Mouse (Mus musculus) hindbrain, embryonic 10.5 days (tissue): Measurements from ENCODE around the gene Atpaf1. TPM values are rescaled to one million over a fixed set of nuclear protein-coding genes. Genes with fewer than 3 reads are reported as not detected.

ENCODE experiments used
- DNase-seq: peaks from one replicate; pipeline ENCODE4 v3.0.0-alpha.2; 2017; ENCODE audit warnings: low spot score
- H3K27ac ChIP-seq: fragments of 300-500 bp; sonication (generic); 2 replicates; pipeline ENCODE4 v1.5.1; 2016; ENCODE audit warnings: mild to moderate bottlenecking, moderate library complexity
- H3K27me3 ChIP-seq: fragments of 300-500 bp; sonication (generic); 2 replicates; pipeline ENCODE4 v1.6.1; 2016; ENCODE audit warnings: mild to moderate bottlenecking; ENCODE audit not compliant: poor library complexity, insufficient read depth, severe bottlenecking
- H3K36me3 ChIP-seq: fragments of 300-500 bp; sonication (generic); 2 replicates; pipeline ENCODE4 v1.6.1; 2016; ENCODE audit warnings: mild to moderate bottlenecking, moderate library complexity
- H3K4me1 ChIP-seq: fragments of 300-500 bp; sonication (generic); replicated peaks from 2 replicates; pipeline ENCODE4 v1.6.1; 2016; ENCODE audit warnings: mild to moderate bottlenecking
- H3K4me3 ChIP-seq: fragments of 300-500 bp; sonication (generic); 2 replicates; pipeline ENCODE4 v1.5.1; 2016; ENCODE audit warnings: mild to moderate bottlenecking, moderate library complexity
- H3K9me3 ChIP-seq: fragments of 300-500 bp; sonication (generic); 2 replicates; pipeline ENCODE4 v1.6.1; 2016; ENCODE audit warnings: mild to moderate bottlenecking, moderate library complexity
- WGBS: fragments of 180-500 bp; shearing (Covaris S2); methylation state at CpG from one replicate; pipeline ENCODE4 v1.1.7; 2016; 5-methylcytosine and 5-hydroxymethylcytosine counted together
- polyA plus RNA-seq: library from polyadenylated mRNA; unstranded; fragments of >200 nt; fragmentation: Nextera tagmentation; extraction: Ambion mirVana; gene quantifications from 2 replicates; pipeline ENCODE4 v1.2.1, GENCODE M21; 2016

Gene Atpaf1
- polyA plus RNA-seq, 1 experiment from 2014 or later, result 38.3 TPM

DNA sequence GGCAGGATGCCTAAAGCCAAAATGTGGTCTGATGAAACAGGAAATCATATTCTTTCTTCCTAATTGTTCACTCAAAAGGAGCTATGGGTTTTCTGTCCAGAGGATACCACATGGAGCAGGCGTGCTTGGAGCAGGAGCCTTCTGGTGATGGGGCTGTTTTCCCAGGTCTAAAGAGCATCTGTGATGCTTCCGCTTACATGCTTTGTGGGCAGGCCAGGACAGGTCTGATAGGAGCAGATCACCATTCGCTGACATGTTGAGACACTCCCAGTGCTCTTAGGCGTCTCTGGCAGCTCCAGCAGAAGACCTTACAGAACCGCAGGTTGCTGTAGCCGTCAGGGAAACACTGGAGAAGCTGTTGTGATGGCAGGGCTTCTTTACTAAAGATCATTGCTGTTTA is 9.6 kb upstream of the Atpaf1 start:
- no peak for DNase-seq
- Histone ChIP-seq H3K36me3 (peaks cover 70% of the 10 kb centered on the region), H3K4me3 (no peak overlapping the region), H3K27me3 (no peaks in the 10 kb centered on the region), H3K9me3 (no peaks in the 10 kb centered on the region), H3K4me1 (no peaks in the 10 kb centered on the region), H3K27ac (no peak overlapping the region)
- WGBS, result 87% methylated on average over 6 of the region's 6 CpGs

DNA sequence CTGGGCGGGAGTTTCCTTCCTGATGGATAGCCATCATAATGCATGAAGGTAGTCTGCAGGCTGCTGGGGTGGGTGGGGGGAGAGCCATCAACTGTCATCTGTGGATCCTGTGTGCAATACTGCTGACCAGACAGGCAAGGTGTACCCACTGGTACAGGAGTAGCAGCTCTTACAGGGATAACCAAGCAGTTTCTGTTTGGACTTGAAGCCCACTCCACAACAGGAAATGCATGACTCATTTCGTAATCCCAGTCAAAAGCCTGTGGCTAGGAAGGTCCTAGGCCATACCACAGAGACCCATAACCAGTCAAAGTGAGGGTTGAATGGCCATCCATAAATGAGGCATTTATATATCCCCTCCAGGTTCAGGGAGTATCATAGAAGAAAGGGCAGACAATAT is 7.0 kb upstream of the Atpaf1 start:
- Histone ChIP-seq H3K27me3 (no peaks in the 10 kb centered on the region), H3K27ac (no peak overlapping the region), H3K4me1 (0 out of 2 replicates have a peak, but pooled peaks cover 6% of the 10 kb centered on the region), H3K36me3 (peaks cover 51% of the 10 kb centered on the region), H3K4me3 (no peak overlapping the region), H3K9me3 (no peaks in the 10 kb centered on the region)
- 90% methylated on average over 2 of the region's 2 CpGs for WGBS
- no peak for DNase-seq

DNA sequence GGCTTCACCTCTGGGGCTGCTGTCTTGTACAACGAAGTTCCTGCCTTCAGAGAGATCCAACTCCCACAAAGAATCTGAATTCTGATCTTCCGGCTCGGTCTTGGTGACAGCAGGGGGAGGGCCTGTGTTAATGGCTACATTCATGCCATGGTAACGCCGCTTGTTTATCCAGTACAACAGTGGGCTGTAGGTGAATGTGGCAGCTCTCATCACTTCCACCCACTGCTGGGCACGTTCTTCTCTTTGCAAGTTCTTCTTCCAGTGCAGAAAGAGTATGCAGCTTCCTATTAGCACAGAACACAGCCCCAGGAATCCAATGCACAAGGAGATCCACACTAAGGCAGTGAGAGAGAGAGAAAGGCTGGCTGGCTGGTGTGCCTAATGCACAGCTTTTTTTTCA is 4.3 kb upstream of the Atpaf1 start:
- no peak for DNase-seq
- Histone ChIP-seq H3K27me3 (no peaks in the 10 kb centered on the region), H3K4me1 (peaks cover 11% of the 10 kb centered on the region), H3K27ac (no peak overlapping the region), H3K36me3 (peaks cover 25% of the 10 kb centered on the region), H3K4me3 (no peak overlapping the region), H3K9me3 (no peaks in the 10 kb centered on the region)
- 56% methylated on average over 6 of the region's 6 CpGs for WGBS

DNA sequence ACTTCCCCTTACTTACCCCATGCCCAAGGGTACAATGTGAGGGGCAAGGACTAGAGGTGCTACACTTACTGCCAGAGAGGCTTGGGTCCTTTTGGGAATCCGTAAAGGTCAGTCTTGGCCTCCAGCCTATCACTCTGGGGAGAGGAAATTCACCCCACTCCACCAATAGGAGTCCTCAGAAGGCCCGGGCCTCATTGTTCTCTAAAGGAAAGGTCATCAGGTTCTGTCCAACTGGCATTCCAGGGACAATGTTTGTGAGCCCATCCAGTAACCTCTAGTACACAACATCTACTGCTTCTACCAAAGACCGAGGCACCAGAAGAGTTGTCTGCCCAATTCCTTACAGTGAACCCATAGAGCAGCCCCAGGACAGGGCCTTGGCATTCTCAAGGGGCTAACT is 3.7 kb upstream of the Atpaf1 start, which contains the start of gene Tex38:
Gene Tex38 (minus strand): TSS at position 101 of the 400 bp plus-strand sequence.
- peaks cover 17% of the 10 kb centered on the region for H3K4me1 ChIP-seq
- no peak within 1 kb of the TSS for H3K27ac ChIP-seq
- DNase-seq, result no peak
- H3K4me3 ChIP-seq, result no peak within 1 kb of the TSS
- H3K9me3 ChIP-seq, result no peaks in the 10 kb centered on the region
- WGBS, result 84% methylated on average over 3 of the region's 3 CpGs
- H3K27me3 ChIP-seq, result no peaks in the 10 kb centered on the region
- H3K36me3 ChIP-seq, result peaks cover 25% of the 10 kb centered on the region

DNA sequence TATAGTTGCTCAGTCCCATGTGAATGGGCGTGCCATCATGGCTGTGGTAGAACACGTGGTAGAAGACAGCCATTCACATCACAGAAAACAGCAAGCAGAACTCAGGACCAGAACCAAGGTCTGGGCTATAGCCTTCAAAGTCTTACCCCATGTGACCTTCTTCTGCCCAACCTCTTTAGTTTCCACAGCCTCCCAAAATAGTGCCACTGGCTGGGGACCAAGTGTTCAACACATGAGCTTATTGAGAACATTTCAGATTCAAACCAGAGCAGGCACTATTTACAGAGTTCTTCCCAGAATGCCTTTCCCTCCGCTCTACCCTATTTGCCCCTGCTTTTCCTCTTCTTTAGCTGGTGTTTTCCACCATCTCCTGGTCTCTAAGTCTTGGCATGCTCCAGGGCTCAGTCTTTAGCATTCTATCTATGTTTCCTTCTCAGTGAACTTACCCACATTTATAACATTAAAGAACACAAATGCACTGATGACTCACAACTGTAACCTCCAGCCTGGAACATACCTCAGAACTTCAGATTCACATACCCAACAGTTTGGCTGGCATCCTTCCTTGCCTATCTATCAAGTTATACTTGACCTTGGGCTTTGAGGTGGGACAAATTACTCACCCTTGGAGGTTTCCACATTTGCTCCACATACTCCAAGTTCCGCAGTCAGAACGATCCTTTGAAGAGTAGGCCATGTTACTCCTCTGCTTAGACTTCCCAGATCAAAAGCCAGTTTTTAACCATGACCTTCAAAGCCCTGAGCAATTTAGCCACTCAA is 2.4 kb upstream of the Atpaf1 start:
- WGBS, result 90% methylated on average over 5 of the region's 5 CpGs
- Histone ChIP-seq H3K4me3 (no peak overlapping the region), H3K9me3 (no peaks in the 10 kb centered on the region), H3K27me3 (no peaks in the 10 kb centered on the region), H3K27ac (no peak overlapping the region), H3K4me1 (peaks cover 20% of the 10 kb centered on the region), H3K36me3 (peaks cover 14% of the 10 kb centered on the region)
- DNase-seq, result no peak

DNA sequence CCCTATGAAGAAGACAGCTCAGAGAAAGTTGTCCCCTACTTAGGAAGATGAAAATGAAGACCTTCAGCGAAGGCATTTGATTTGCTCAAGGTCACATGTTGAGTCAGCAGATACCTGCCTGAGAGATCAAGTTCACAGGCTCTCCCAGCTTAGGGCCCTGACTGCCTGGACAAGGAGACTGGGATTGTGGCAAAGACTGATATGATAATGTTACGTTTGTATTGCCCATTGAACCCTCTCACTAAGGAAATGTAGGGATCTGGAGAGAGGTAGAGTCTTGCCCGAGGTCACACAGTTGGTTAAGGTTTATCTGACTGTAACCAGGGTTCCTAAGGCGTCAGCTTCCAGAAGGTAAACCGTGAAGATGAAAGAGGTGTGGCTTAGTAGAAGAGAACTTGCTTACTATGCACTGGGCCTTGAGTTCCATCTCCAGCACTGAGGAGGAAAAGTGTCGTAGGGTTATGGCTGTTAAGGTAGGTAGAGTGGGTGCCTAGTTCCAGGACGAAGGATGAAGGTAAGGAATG is 961 bp downstream of the Atpaf1 start:
- Histone ChIP-seq H3K4me3 (peak overlapping the region; percentile 87), H3K4me1 (peaks cover 15% of the 10 kb centered on the region), H3K36me3 (peaks cover 18% of the 10 kb centered on the region; the same call in 1 of the 2 replicates), H3K9me3 (no peaks in the 10 kb centered on the region), H3K27me3 (no peaks in the 10 kb centered on the region), H3K27ac (peak overlapping the region; percentile 93)
- WGBS, result 60% methylated on average over 7 of the region's 7 CpGs
- no peak for DNase-seq

DNA sequence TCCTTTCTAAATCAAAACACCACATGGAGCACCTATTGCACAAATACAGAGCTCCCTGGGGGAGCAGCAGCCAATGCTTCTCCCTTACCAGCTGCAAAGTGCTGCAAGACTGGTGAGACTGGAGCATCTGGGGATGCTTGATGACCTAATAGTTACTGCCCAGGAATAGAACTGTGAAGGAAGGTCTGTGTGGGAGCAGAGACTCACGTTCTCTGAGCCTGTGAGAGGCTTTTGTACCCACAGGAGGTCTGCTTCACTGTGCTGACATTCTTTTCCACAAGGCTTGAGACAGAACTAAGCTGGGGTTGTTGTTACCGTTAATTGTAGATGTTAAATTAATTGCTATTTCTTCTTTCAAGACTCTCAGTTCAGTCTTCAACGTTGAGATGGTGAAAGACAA is 6.3 kb downstream of the Atpaf1 start:
- Histone ChIP-seq H3K36me3 (peaks cover 51% of the 10 kb centered on the region), H3K9me3 (no peaks in the 10 kb centered on the region), H3K4me3 (no peak overlapping the region), H3K27me3 (no peaks in the 10 kb centered on the region), H3K4me1 (peaks cover 4% of the 10 kb centered on the region), H3K27ac (no peak overlapping the region)
- WGBS, result 79% methylated on average over 3 of the region's 3 CpGs
- no peak for DNase-seq

DNA sequence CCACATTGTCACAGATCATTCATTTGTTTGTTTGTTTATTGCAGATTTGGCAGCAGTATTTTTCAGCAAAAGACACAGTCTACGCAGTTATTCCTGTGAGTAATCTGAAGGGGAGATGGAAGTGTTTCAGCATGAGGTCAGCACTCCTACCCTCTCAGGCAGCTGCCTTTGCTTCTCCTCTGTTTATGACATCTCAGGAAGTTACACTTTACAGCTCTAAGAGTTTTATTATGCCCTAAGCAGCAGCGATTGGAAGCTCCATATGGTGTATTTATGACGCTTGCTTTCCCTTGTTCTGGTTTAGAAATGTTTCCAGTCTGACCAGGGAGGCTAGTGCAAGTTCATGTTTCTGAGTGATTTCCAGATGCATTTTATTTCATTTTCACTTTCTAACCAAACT is 10.7 kb downstream of the Atpaf1 start:
- Histone ChIP-seq H3K4me3 (no peak overlapping the region), H3K9me3 (no peaks in the 10 kb centered on the region), H3K27ac (no peak overlapping the region), H3K36me3 (peaks cover 76% of the 10 kb centered on the region), H3K4me1 (no peaks in the 10 kb centered on the region), H3K27me3 (no peaks in the 10 kb centered on the region)
- WGBS, result 93% methylated on average over 3 of the region's 3 CpGs
- no peak for DNase-seq

DNA sequence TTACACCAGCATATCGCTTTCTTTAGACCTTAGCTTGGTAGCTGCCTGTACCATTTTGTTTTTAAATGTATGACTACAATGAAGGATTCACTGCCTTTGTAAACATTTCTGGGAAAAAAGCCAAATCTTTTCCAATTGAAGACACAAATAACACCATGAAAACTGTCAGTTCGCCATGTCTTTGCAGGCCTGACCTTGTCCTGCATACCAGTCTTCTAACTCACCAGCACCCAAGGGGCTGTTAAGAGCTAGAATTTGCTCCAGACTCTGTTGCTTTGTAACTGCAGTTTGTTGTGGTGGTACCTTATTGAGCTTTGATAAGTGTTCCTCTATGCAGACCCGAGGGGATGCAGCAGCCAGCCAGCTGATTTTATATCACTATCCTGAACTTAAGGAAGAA is 15.4 kb downstream of the Atpaf1 start:
- no peak overlapping the region for H3K27ac ChIP-seq
- H3K9me3 ChIP-seq, result no peaks in the 10 kb centered on the region
- peaks cover 68% of the 10 kb centered on the region for H3K36me3 ChIP-seq
- H3K27me3 ChIP-seq, result no peaks in the 10 kb centered on the region
- DNase-seq, result no peak
- H3K4me1 ChIP-seq, result no peaks in the 10 kb centered on the region
- WGBS, result 92% methylated on average over 3 of the region's 3 CpGs
- H3K4me3 ChIP-seq, result no peak overlapping the region

DNA sequence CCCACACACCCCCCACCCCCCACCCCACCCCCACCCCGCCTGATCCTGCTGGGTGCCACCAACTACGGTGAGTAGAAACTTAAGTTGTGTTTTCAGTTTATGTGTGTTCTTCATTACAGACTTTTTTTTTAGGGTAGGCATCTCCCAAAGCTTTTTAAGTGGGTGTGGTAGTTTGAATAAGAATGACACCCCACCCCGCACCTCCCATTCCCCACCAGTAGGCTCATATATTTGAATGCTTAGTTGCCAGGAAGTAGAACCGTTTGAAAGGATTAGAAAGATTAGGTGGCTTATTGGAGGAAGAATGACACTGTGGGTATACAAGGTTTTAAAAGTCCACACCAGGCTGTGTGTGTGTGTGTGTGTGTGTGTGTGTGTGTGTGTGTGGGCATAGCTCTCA is 27.7 kb downstream of the Atpaf1 start:
- no peak for DNase-seq
- H3K36me3 ChIP-seq, result peaks cover 54% of the 10 kb centered on the region
- no peak overlapping the region for H3K4me3 ChIP-seq
- no peak overlapping the region for H3K27ac ChIP-seq
- H3K27me3 ChIP-seq, result no peaks in the 10 kb centered on the region
- 91% methylated on average over 4 of the region's 4 CpGs for WGBS
- no peaks in the 10 kb centered on the region for H3K4me1 ChIP-seq
- H3K9me3 ChIP-seq, result no peaks in the 10 kb centered on the region

DNA sequence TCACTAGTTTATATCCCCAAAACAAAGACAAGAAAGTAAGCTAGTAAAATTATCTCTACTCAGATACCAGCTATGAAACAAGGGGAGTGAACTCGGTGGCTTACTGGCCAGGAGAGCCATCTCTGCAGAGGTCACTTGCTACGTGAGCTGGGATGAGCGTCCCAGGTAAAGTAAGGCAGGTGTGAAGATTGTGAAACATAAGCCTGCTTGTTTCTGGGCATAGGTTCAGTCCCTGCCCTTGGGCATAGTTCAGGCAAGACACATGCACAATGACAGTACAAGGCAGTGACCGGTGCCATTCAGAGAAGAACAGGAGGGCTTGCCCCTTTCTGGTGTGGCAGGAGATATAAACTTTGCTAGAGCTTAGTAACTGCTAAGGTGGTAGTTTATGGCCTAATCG is 31.0 kb downstream of the Atpaf1 start:
- H3K4me1 ChIP-seq, result peaks cover 4% of the 10 kb centered on the region; the same call in 1 of the 2 replicates
- DNase-seq, result no peak
- H3K9me3 ChIP-seq, result no peaks in the 10 kb centered on the region
- no peak overlapping the region for H3K27ac ChIP-seq
- 92% methylated on average over 5 of the region's 5 CpGs for WGBS
- no peak overlapping the region for H3K4me3 ChIP-seq
- H3K36me3 ChIP-seq, result peaks cover 54% of the 10 kb centered on the region
- no peaks in the 10 kb centered on the region for H3K27me3 ChIP-seq

DNA sequence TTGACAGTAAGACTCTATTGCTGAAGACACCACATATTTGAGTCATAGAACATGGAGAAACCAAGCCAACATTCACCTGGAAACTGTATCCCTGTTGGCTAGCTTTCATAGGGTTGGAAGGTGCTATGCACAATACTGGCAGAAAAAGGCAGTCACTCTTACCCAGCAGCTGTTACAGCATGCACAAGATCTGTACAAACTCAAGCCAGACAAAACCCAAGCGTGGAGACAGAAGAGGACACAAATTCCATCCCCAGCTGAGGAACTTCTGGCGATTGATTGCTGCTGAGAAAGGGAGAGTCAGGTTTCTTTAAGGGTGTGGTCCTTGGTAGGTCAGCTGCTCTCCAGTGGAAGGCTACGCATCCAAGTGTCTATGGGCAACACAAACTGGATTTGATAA is 35.6 kb downstream of the Atpaf1 start:
- 74% methylated on average over 3 of the region's 3 CpGs for WGBS
- peaks cover 4% of the 10 kb centered on the region; the same call in 1 of the 2 replicates for H3K4me1 ChIP-seq
- no peak overlapping the region for H3K4me3 ChIP-seq
- H3K27me3 ChIP-seq, result no peaks in the 10 kb centered on the region
- DNase-seq, result no peak
- peaks cover 20% of the 10 kb centered on the region; the same call in 1 of the 2 replicates for H3K36me3 ChIP-seq
- H3K27ac ChIP-seq, result no peak overlapping the region
- H3K9me3 ChIP-seq, result no peaks in the 10 kb centered on the region

DNA sequence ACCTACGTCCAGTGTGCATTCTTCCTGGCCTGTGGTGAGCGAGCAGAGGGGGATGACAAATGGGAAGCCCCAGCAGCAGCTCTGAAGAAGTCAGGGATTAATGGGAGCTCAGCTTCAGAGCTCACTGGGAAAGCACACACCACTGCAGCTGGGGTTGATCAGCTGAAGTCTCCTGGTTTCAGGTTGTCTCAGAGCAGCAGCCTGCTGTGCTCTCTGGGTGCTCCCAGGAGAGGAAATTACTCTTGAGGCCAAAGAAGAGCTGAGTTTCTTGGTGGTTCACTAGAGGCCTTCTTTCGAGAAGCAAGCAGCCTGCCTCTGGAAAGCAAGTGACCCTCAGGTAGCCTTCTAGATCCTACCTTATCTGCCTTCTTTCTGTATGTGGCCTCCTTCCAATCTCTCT is 36.3 kb downstream of the Atpaf1 start:
- no peak for DNase-seq
- H3K4me3 ChIP-seq, result no peak overlapping the region
- WGBS, result 80% methylated on average over 3 of the region's 3 CpGs

More for the DNA sequence above, 36.3 kb downstream of the Atpaf1 start:
- Histone ChIP-seq H3K27me3 (no peaks in the 10 kb centered on the region), H3K27ac (no peak overlapping the region), H3K36me3 (peaks cover 15% of the 10 kb centered on the region; the same call in 1 of the 2 replicates), H3K9me3 (no peaks in the 10 kb centered on the region), H3K4me1 (peaks cover 4% of the 10 kb centered on the region; the same call in 1 of the 2 replicates)
